Mouse (Mus musculus): ENCODE results near the gene Tyw3. TPM values are rescaled to one million over a fixed set of nuclear protein-coding genes. Genes with fewer than 3 reads are reported as not detected.

The Tyw3 gene
- polyA plus RNA-seq, 1 experiment from 2014 or later = 5.0 TPM

- H3K9me3 ChIP-seq (ENCODE audit: control insufficient read depth) = no peaks in the 10 kb centered on the region
- no peak overlapping the region for H3K4me2 ChIP-seq (replicated peaks; ENCODE audit: low read depth)
- no peak for ATAC-seq
- WGBS = 66% methylated on average over 17 of the region's 17 CpGs
- no peak for TF ChIP-seq CTCF (IDR thresholded peaks at IDR 0.05; ENCODE audit: low read depth)
- H3K36me3 ChIP-seq (ENCODE audit: control insufficient read depth, insufficient read depth) = no peaks in the 10 kb centered on the region
- peaks cover 5% of the 10 kb centered on the region; the same call in 1 of the 2 replicates for H3K27me3 ChIP-seq (replicated peaks; ENCODE audit: control insufficient read depth, insufficient read depth, low read length)
- no peak overlapping the region for H3K9ac ChIP-seq (ENCODE audit: low read depth, low read length)
- no peaks in the 10 kb centered on the region for H3K4me1 ChIP-seq (replicated peaks; ENCODE audit: control insufficient read depth, insufficient read depth, low read length)
- H3K27ac ChIP-seq (ENCODE audit: low read depth, low read length) = no peak overlapping the region
- H3K4me3 ChIP-seq (ENCODE audit: low read depth, low read length) = no peak overlapping the region
Observed at GRCm38 (mm10) chr3:154550326-154551034, 46.4 kb downstream of the Tyw3 start.

GRCm38 (mm10) chr3:154548868-154549301, 48.0 kb downstream of the Tyw3 start:
- H3K4me2 ChIP-seq (replicated peaks; ENCODE audit: low read depth) = no peak overlapping the region
- 10% methylated on average over 8 of the region's 8 CpGs for WGBS
- H3K27me3 ChIP-seq (replicated peaks; ENCODE audit: control insufficient read depth, insufficient read depth, low read length) = peaks cover 5% of the 10 kb centered on the region; the same call in 1 of the 2 replicates

GRCm38 (mm10) chr3:154547549-154548426, 49.1 kb downstream of the Tyw3 start:
- no peak for TF ChIP-seq CTCF (IDR thresholded peaks at IDR 0.05; ENCODE audit: low read depth)
- ATAC-seq = no peak
- Histone ChIP-seq H3K9me3 (ENCODE audit: control insufficient read depth) (no peaks in the 10 kb centered on the region), H3K4me3 (ENCODE audit: low read depth, low read length) (no peak overlapping the region), H3K36me3 (ENCODE audit: control insufficient read depth, insufficient read depth) (no peaks in the 10 kb centered on the region), H3K27me3 (replicated peaks; ENCODE audit: control insufficient read depth, insufficient read depth, low read length) (peaks cover 5% of the 10 kb centered on the region; the same call in 1 of the 2 replicates), H3K4me1 (replicated peaks; ENCODE audit: control insufficient read depth, insufficient read depth, low read length) (no peaks in the 10 kb centered on the region), H3K27ac (ENCODE audit: low read depth, low read length) (no peak overlapping the region), H3K4me2 (replicated peaks; ENCODE audit: low read depth) (no peak overlapping the region), H3K9ac (ENCODE audit: low read depth, low read length) (no peak overlapping the region)
- WGBS = 19% methylated on average over 20 of the region's 20 CpGs

More at GRCm38 (mm10) chr3:154548868-154549301, 48.0 kb downstream of the Tyw3 start:
- Histone ChIP-seq H3K4me3 (ENCODE audit: low read depth, low read length) (no peak overlapping the region), H3K27ac (ENCODE audit: low read depth, low read length) (no peak overlapping the region), H3K4me1 (replicated peaks; ENCODE audit: control insufficient read depth, insufficient read depth, low read length) (no peaks in the 10 kb centered on the region), H3K9ac (ENCODE audit: low read depth, low read length) (no peak overlapping the region), H3K9me3 (ENCODE audit: control insufficient read depth) (no peaks in the 10 kb centered on the region), H3K36me3 (ENCODE audit: control insufficient read depth, insufficient read depth) (no peaks in the 10 kb centered on the region)
- TF ChIP-seq CTCF (IDR thresholded peaks at IDR 0.05; ENCODE audit: low read depth) = no peak
- ATAC-seq = no peak

- no peak overlapping the region for H3K4me3 ChIP-seq (ENCODE audit: low read depth, low read length)
- no peak for ATAC-seq
- no peaks in the 10 kb centered on the region for H3K9me3 ChIP-seq (ENCODE audit: control insufficient read depth)
- no peaks in the 10 kb centered on the region for H3K4me1 ChIP-seq (replicated peaks; ENCODE audit: control insufficient read depth, insufficient read depth, low read length)
- no peaks in the 10 kb centered on the region for H3K36me3 ChIP-seq (ENCODE audit: control insufficient read depth, insufficient read depth)
- WGBS = 52% methylated on average over 4 of the region's 4 CpGs
- no peak overlapping the region for H3K9ac ChIP-seq (ENCODE audit: low read depth, low read length)
- TF ChIP-seq CTCF (IDR thresholded peaks at IDR 0.05; ENCODE audit: low read depth) = no peak
- H3K4me2 ChIP-seq (replicated peaks; ENCODE audit: low read depth) = no peak overlapping the region
- peaks cover 5% of the 10 kb centered on the region; the same call in 1 of the 2 replicates for H3K27me3 ChIP-seq (replicated peaks; ENCODE audit: control insufficient read depth, insufficient read depth, low read length)
- no peak overlapping the region for H3K27ac ChIP-seq (ENCODE audit: low read depth, low read length)
Observed at GRCm38 (mm10) chr3:154546234-154546633, 50.7 kb downstream of the Tyw3 start.

- no peak overlapping the region for H3K9ac ChIP-seq (ENCODE audit: low read depth, low read length)
- no peaks in the 10 kb centered on the region for H3K9me3 ChIP-seq (ENCODE audit: control insufficient read depth)
- no peaks in the 10 kb centered on the region for H3K4me1 ChIP-seq (replicated peaks; ENCODE audit: control insufficient read depth, insufficient read depth, low read length)
- 46% methylated on average over 10 of the region's 10 CpGs for WGBS
- H3K4me3 ChIP-seq (ENCODE audit: low read depth, low read length) = no peak overlapping the region
- H3K36me3 ChIP-seq (ENCODE audit: control insufficient read depth, insufficient read depth) = no peaks in the 10 kb centered on the region
- no peak overlapping the region for H3K4me2 ChIP-seq (replicated peaks; ENCODE audit: low read depth)
- no peak for ATAC-seq
- TF ChIP-seq CTCF (IDR thresholded peaks at IDR 0.05; ENCODE audit: low read depth) = no peak
- H3K27ac ChIP-seq (ENCODE audit: low read depth, low read length) = no peak overlapping the region
- H3K27me3 ChIP-seq (replicated peaks; ENCODE audit: control insufficient read depth, insufficient read depth, low read length) = no peaks in the 10 kb centered on the region
Observed at GRCm38 (mm10) chr3:154540086-154540911, 56.6 kb downstream of the Tyw3 start.

Measured in intestine, postnatal 0 days (tissue).